Mouse (Mus musculus): ENCODE results near the gene P2ry14.
"Not testable (repeated sequence)": the region's sequence is repeated elsewhere in the genome, so short reads cannot be mapped to it uniquely, and the experiment has no call there.

The P2ry14 gene

DNA sequence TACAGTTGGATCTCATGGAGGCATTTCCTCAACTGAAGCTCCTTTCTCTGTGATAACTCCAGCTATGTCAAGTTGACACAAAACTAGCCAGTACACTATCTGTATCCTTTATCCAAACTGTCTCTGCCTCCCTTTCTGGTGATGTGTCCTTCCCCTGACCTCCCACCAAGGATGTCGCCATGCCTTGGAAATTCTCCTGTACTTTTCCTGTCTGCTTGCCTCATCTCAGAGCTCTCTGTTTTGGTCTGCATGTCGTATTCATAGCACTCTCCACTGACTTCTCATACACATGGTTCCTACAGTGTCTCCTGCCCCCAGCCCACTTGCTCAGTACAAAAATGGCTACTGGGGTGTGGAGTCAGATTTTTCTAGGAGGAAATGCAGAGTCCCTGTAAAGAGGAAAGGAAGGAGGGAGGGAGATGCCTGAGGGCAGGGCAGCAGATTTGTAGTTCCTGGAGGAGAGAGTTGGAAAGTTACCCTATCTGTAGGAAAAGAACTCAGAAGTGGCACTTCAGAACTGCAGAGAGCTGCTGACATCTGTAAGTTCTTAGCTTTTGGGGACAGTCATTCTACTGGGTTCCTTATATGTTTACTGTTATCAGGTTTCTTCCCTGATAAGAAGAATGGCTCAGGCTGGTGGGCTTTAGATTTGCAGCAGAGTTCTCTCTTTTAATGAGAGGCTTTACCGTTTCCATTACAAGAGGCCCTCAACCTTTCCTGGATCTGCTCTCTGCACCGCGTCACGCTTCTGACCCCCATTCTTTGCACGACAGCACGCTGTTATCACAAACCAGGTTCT is 11.7 kb downstream of the P2ry14 start:
- DNase-seq (ENCODE audit: low spot score): no peak

- not testable (repeated sequence) for DNase-seq (ENCODE audit: low spot score)
Observed at GRCm38 (mm10) chr3:59140941-59141340, 12.5 kb downstream of the P2ry14 start.

DNA sequence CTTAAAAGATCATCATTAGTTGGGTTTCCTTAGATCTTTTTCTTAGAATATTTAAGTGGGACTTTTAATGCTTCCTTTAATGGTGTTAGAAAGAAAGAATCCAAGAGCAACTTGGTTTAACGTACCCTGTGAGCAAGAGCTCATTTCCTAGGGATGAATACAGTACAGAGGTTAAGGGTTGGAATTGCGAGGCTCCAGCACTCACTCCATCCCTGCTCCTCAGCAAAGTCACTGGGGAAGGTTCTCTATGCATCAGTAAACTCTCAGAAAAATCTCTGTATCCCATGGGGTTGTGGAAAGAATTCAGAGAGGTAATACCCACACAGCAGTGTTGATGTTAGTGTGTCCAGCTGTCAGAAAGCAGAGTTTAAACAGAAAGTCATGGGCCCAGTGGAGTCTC is 13.3 kb downstream of the P2ry14 start:
- DNase-seq (ENCODE audit: low spot score): no peak

GRCm38 (mm10) chr3:59139651-59140051 is 13.8 kb downstream of the P2ry14 start:
- no peak for DNase-seq (ENCODE audit: low spot score)

DNA sequence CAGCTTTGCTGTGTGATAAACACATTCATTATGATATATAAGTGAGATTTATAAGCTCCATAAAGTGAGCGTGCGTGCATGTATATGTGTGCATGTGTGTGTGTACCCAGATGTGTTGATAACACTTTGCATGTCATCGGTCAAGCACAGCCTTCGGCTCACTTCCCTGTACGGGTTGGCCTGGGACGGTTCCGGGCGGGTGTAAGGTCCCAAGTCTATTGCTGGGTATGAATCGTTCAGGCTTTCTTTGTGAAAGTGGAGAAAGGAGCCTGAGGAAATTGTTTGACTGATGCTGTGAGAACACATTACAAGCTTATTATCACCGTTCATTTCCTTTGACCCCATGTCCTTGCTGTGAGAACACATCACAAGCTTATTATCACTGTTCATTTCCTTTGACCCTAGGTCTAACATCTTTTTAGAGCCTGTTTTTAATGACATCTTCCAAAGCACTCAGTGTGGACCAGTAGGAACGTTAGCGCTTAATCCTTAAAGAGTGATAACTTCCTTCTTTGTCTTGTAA is 14.4 kb downstream of the P2ry14 start:
- DNase-seq (ENCODE audit: low spot score): no peak

DNA sequence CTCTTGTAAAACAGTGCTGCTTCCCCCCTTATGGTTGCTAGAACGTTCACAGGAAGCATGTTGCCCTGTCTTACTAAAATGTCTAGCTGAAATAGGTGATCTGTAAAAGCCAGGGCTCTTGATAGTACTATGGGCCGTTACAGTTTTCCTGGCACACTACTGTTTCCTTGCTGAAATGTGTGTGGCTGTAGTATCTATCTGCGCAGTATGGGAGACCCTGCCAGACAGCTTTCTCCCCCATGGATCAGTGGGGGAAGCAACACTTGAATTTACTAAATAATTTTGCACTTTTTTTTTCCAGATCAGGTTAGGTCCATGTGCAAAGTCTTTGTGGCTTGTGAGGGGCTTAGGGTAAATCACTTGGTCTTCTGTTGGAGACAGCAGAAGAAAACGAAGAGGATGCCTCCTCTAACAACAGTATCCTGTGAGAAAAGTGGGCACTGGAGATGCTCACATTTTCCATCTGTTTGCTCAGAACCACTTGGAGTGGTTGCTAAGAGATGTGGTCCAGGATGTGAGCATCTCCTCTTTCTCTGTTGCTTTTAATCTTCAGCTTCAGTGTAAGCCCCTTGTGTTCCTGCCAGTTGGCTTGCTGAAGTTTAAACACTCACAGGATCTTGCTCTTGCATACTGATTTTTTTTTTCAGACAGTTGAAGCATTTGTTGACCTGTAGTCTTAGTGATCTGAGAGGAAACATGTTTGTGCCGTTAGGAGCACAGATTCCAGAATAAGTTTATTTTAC is 17.3 kb downstream of the P2ry14 start:
- no peak for DNase-seq (ENCODE audit: low spot score)

- no peak for DNase-seq (ENCODE audit: low spot score)
Observed at GRCm38 (mm10) chr3:59133189-59133588, 20.2 kb downstream of the P2ry14 start.

- DNase-seq (ENCODE audit: low spot score): no peak
Observed at GRCm38 (mm10) chr3:59131966-59132365, 21.5 kb downstream of the P2ry14 start.

GRCm38 (mm10) chr3:59131081-59131480 is 22.3 kb downstream of the P2ry14 start:
- DNase-seq (ENCODE audit: low spot score): no peak

- DNase-seq (ENCODE audit: low spot score): no peak
Observed at GRCm38 (mm10) chr3:59130431-59130830, 23.0 kb downstream of the P2ry14 start.

GRCm38 (mm10) chr3:59129547-59129946 is 23.9 kb downstream of the P2ry14 start:
- DNase-seq (ENCODE audit: low spot score): no peak

DNA sequence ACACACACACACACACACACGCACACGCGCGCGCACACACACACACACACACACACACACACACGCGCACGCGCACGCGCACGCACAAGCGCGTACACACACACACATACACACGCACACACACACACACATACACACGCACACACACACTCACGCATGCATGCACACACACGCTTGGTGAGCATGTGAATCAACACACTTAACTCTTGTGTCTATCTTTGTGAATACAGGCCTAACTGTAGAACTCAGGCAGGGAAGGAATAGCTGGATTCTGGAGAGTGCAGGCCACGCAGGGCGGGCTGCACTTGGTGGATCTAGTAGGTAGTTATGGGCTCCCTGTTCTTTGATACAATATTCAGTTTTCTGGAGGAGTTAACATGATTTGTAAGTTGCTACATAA is 24.7 kb downstream of the P2ry14 start:
- no peak for DNase-seq (ENCODE audit: low spot score)

DNA sequence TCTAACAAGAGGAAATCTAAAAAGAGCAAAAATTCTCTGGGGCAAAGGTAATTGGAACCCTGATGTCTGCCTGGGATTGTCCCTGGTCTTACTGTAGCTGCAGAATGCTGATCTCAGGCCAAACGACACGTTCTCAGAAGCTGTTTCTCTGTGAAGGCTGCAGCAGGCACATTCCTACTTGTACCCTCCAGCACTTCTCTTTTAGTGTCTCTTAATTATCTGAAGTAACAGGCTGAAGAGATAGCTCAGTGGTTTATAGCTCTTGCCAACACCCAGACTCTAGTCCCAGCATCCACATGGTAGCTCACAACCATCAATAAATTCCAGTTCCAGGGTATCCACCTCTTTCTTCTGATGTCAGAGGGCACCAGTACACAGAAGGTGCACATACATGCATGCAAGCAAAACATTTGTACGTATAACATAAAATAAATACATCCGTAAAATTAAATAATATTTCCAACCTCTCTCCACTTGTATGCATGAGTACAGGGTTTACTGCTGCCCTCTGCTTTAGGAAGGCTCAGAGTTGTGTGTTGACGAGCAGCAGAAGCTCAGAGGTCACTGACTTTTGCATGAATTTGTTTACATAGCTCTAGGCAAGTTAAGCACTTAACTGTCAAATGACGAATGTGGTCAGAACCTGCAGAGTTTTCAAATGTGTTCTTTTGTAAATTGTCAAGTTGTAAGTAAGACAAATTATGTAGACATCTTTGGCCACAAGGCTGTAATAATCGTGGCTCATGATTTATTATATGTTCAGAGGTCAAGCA is 27.4 kb downstream of the P2ry14 start:
- no peak for DNase-seq (ENCODE audit: low spot score)

DNA sequence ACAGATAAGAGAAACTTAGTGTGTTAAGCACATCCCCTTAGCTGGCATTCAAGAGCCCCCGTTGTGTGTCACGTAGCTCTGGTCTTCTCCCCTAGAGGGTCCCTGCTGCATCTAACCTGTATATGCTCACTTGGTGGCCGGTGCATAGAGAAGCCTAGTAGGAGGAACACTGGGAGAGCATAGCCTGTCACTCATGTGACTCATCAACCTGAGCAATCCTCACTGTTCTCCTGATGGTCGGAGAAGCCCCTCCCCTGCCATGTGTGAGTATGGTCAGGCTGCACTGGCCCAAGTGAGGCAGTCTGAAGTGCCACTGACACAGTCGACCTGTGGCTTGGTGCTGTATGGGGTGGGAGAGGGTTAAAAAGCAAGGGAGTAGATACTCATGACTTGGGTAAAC is 28.4 kb downstream of the P2ry14 start:
- DNase-seq (ENCODE audit: low spot score): no peak

DNA sequence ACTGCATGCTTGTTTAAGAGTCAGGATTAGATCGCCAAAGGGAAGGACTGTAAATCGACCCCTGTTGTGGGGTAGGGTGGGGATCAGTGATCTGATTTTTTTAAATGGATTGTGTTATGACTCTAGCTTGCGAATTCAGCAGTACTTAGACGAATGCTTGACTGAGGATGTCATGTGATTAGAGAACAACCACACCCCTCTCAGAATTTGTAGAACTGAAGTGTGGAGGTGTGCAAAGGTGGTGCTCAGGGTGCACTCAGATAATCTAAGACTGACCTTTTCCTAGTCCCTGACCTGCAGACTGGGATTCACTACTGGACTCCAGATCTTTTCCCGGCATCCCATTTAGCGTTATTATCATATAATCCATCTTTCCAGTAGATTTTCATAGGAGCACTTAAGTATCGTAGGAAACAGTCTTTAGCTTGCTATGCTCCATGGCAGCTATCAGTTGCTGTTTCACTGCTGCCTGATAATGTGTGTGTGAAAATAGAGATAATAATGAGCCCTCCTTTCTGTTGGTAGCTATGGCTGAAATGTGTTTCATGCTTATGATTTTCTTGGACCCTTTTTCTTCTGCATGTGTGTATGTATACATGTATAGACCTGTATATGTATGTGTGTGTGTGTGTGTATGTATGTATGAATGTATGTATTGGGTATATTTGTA is 31.5 kb downstream of the P2ry14 start:
- DNase-seq (ENCODE audit: low spot score): no peak

DNA sequence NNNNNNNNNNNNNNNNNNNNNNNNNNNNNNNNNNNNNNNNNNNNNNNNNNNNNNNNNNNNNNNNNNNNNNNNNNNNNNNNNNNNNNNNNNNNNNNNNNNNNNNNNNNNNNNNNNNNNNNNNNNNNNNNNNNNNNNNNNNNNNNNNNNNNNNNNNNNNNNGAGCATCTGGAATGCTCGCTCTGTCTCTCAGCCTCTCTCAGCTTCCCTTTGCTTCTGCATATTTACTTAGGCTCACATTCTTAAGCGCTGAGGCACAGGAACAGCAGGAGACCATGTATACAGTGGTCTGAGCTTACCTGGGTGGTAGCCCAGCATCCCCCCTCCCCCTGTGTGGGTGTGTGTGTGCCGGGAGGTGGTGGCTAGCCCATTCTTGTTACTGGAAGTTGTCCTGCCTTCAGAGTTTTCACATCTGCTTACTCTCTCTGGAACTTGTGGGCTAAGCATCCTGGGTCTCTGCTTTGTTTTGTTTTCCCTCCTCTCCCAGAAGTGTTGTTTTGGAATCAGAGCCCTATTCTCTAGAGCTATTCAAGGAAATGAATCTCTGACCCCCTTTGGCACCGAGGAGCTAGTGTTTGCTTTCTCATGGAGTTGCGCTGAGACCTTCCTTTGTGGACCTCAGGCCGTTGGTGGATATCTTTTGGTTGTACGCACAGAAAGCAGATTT is 32.2 kb downstream of the P2ry14 start:
- DNase-seq (ENCODE audit: low spot score): no peak

GRCm38 (mm10) chr3:59113973-59114517 is 39.4 kb downstream of the P2ry14 start:
- no peak for DNase-seq (ENCODE audit: low spot score)

- DNase-seq (ENCODE audit: low spot score): not testable (repeated sequence)
Observed at GRCm38 (mm10) chr3:59113291-59113690, 40.1 kb downstream of the P2ry14 start.

DNA sequence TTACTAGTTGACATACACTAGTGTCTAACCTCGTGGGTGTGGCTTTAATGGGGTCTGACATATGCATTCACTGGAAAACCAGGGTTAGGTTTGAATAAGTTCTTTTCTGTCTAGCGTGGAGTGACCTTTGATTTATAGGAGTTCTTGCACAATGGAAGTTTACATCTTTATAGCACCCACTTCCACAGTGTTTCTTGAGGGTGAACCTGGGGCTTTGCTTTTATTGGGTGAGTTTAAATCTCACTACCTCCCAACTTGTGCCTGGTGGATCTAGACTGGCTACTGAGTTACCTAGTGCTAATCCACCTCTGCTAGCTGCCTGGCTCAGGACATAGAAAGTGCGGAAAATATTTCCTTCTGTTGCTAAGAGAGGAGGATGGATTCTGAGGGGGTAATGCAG is 41.5 kb downstream of the P2ry14 start:
- DNase-seq (ENCODE audit: low spot score): no peak

DNA sequence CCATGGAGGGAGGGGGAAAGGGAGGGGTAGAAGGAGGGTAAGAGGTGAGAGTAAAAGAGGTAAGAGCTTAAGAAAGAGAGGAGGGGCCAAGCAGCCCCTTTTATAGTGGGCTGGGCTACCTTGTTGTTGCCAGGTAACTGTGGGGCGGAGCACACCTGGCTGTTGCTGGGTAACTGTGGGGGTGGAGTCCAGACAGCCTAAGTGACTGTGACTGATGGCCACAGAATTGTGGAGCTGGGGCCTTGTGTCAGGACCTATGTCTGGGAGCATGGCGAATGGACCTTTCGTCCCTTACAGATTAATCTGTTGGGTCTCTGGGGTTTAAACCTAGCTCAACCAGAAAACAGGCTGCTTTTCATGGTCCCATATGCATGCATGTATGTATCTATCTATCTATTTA is 43.6 kb downstream of the P2ry14 start:
- not testable (repeated sequence) for DNase-seq (ENCODE audit: low spot score)

- DNase-seq (ENCODE audit: low spot score): no peak
Observed at GRCm38 (mm10) chr3:59107439-59107838, 46.0 kb downstream of the P2ry14 start.

All from spleen, adult 12 weeks (tissue).